Mouse (Mus musculus) liver, embryonic 15.5 days (tissue): ENCODE data around the gene Cpsf3. TPM values are rescaled to one million over a fixed set of nuclear protein-coding genes. Genes with fewer than 3 reads are reported as not detected.

ENCODE experiments used
- ATAC-seq: fragments of 200-750 bp; cut with Nextera tagmentation; 2 replicates; pipeline ENCODE4 v1.8.0; 2017; ENCODE audit warnings: moderate number of reproducible peaks, mild to moderate bottlenecking, moderate library complexity; ENCODE audit not compliant: insufficient read depth
- H3K27ac ChIP-seq: fragments of 300-500 bp; sonication (generic); replicated peaks from 2 replicates; pipeline ENCODE4 v1.5.1; 2015; ENCODE audit warnings: mild to moderate bottlenecking, inconsistent platforms
- H3K27me3 ChIP-seq: fragments of 300-500 bp; sonication (generic); 2 replicates; pipeline ENCODE4 v1.6.1; 2015; ENCODE audit warnings: mild to moderate bottlenecking, inconsistent platforms
- H3K36me3 ChIP-seq: fragments of 300-500 bp; sonication (generic); replicated peaks from 2 replicates; pipeline ENCODE4 v1.6.1; 2015; ENCODE audit warnings: moderate library complexity, mild to moderate bottlenecking, inconsistent platforms
- H3K4me1 ChIP-seq: fragments of 300-500 bp; sonication (generic); replicated peaks from 2 replicates; pipeline ENCODE4 v1.6.1; 2015; ENCODE audit warnings: inconsistent platforms
- H3K4me2 ChIP-seq: fragments of 300-500 bp; sonication (generic); 2 replicates; pipeline ENCODE4 v1.6.1; 2015; ENCODE audit warnings: moderate library complexity, mild to moderate bottlenecking, inconsistent platforms
- H3K4me3 ChIP-seq: fragments of 300-500 bp; sonication (generic); replicated peaks from 2 replicates; pipeline ENCODE4 v1.5.1; 2015; ENCODE audit warnings: mild to moderate bottlenecking, inconsistent platforms
- H3K9ac ChIP-seq: fragments of 300-500 bp; sonication (generic); 2 replicates; pipeline ENCODE4 v1.6.1; 2015; ENCODE audit warnings: moderate library complexity, mild to moderate bottlenecking, inconsistent platforms
- H3K9me3 ChIP-seq: fragments of 300-500 bp; sonication (generic); replicated peaks from 2 replicates; pipeline ENCODE4 v1.6.1; 2016; ENCODE audit warnings: inconsistent platforms
- WGBS: fragments of 180-500 bp; shearing (Covaris S2); methylation state at CpG from one replicate; pipeline ENCODE4 v1.1.7; 2015; ENCODE audit warnings: mixed read lengths; ENCODE audit not compliant: insufficient replicate concordance; 5-methylcytosine and 5-hydroxymethylcytosine counted together
- polyA plus RNA-seq: library from polyadenylated mRNA; unstranded; fragments of >200 nt; fragmentation: Nextera tagmentation; extraction: Ambion mirVana; gene quantifications from 2 replicates; pipeline ENCODE4 v1.2.1, GENCODE M21; 2015

The Cpsf3 gene
- polyA plus RNA-seq, 1 experiment from 2014 or later, result 40.5 TPM

GRCm38 (mm10) chr12:21335869-21336268, 50.7 kb downstream of the Cpsf3 start:
- 61% methylated on average over 7 of the region's 7 CpGs for WGBS
- Histone ChIP-seq H3K9me3 (no peaks in the 10 kb centered on the region), H3K4me2 (no peak overlapping the region), H3K27me3 (no peaks in the 10 kb centered on the region), H3K27ac (no peak overlapping the region), H3K4me3 (no peak overlapping the region), H3K9ac (no peak overlapping the region), H3K36me3 (peaks cover 80% of the 10 kb centered on the region), H3K4me1 (no peaks in the 10 kb centered on the region)
- ATAC-seq, result 0 out of 2 replicates have a peak, but pooled peaks have one; percentile 42

GRCm38 (mm10) chr12:21337171-21337570, 52.0 kb downstream of the Cpsf3 start:
- H3K9ac ChIP-seq, result no peak overlapping the region
- 86% methylated on average over 5 of the region's 5 CpGs for WGBS
- peaks cover 76% of the 10 kb centered on the region for H3K36me3 ChIP-seq
- no peaks in the 10 kb centered on the region for H3K4me1 ChIP-seq
- H3K4me2 ChIP-seq, result no peak overlapping the region
- H3K4me3 ChIP-seq, result no peak overlapping the region
- H3K27ac ChIP-seq, result no peak overlapping the region
- no peaks in the 10 kb centered on the region for H3K27me3 ChIP-seq
- no peaks in the 10 kb centered on the region for H3K9me3 ChIP-seq
- no peak for ATAC-seq

GRCm38 (mm10) chr12:21340674-21341073, 55.5 kb downstream of the Cpsf3 start:
- Histone ChIP-seq H3K4me2 (no peak overlapping the region), H3K27ac (no peak overlapping the region), H3K27me3 (no peaks in the 10 kb centered on the region), H3K4me3 (no peak overlapping the region), H3K4me1 (no peaks in the 10 kb centered on the region), H3K9me3 (no peaks in the 10 kb centered on the region), H3K36me3 (peaks cover 68% of the 10 kb centered on the region), H3K9ac (no peak overlapping the region)
- WGBS, result 89% methylated on average over 5 of the region's 5 CpGs
- no peak for ATAC-seq

- H3K27ac ChIP-seq, result no peak overlapping the region
- H3K4me3 ChIP-seq, result no peak overlapping the region
- 77% methylated on average over 7 of the region's 7 CpGs for WGBS
- peaks cover 51% of the 10 kb centered on the region for H3K36me3 ChIP-seq
- H3K9me3 ChIP-seq, result peaks cover 3% of the 10 kb centered on the region; the same call in 1 of the 2 replicates
- no peak for ATAC-seq
- no peaks in the 10 kb centered on the region for H3K4me1 ChIP-seq
- no peak overlapping the region for H3K9ac ChIP-seq
- no peaks in the 10 kb centered on the region for H3K27me3 ChIP-seq
- no peak overlapping the region for H3K4me2 ChIP-seq
These were observed 61.8 kb downstream of the Cpsf3 start for GRCm38 (mm10) chr12:21346972-21347371.

GRCm38 (mm10) chr12:21350113-21350876, 65.1 kb downstream of the Cpsf3 start:
- H3K4me1 ChIP-seq, result no peaks in the 10 kb centered on the region
- no peak overlapping the region for H3K4me3 ChIP-seq
- H3K9ac ChIP-seq, result no peak overlapping the region
- no peak overlapping the region for H3K4me2 ChIP-seq
- H3K36me3 ChIP-seq, result peaks cover 66% of the 10 kb centered on the region
- ATAC-seq, result no peak
- 76% methylated on average over 7 of the region's 7 CpGs for WGBS
- no peaks in the 10 kb centered on the region for H3K27me3 ChIP-seq
- no peak overlapping the region for H3K27ac ChIP-seq
- peaks cover 3% of the 10 kb centered on the region; the same call in 1 of the 2 replicates for H3K9me3 ChIP-seq

GRCm38 (mm10) chr12:21353681-21354080, 68.5 kb downstream of the Cpsf3 start:
- WGBS, result 90% methylated on average over 8 of the region's 8 CpGs
- Histone ChIP-seq H3K27me3 (no peaks in the 10 kb centered on the region), H3K4me3 (no peak overlapping the region), H3K9ac (no peak overlapping the region), H3K36me3 (peaks cover 62% of the 10 kb centered on the region), H3K9me3 (peaks cover 3% of the 10 kb centered on the region; the same call in 1 of the 2 replicates), H3K4me1 (no peaks in the 10 kb centered on the region), H3K27ac (no peak overlapping the region), H3K4me2 (no peak overlapping the region)
- no peak for ATAC-seq

GRCm38 (mm10) chr12:21362686-21363085, 77.5 kb downstream of the Cpsf3 start:
- peaks cover 16% of the 10 kb centered on the region for H3K4me1 ChIP-seq
- H3K27ac ChIP-seq, result no peak overlapping the region
- H3K9me3 ChIP-seq, result no peaks in the 10 kb centered on the region
- no peak for ATAC-seq
- H3K9ac ChIP-seq, result no peak overlapping the region
- no peak overlapping the region for H3K4me3 ChIP-seq
- 70% methylated on average over 2 of the region's 2 CpGs for WGBS
- H3K36me3 ChIP-seq, result peaks cover 22% of the 10 kb centered on the region
- no peaks in the 10 kb centered on the region for H3K27me3 ChIP-seq
- H3K4me2 ChIP-seq, result no peak overlapping the region

GRCm38 (mm10) chr12:21363195-21363594, 78.0 kb downstream of the Cpsf3 start:
- H3K36me3 ChIP-seq, result peaks cover 22% of the 10 kb centered on the region
- no peak overlapping the region for H3K4me2 ChIP-seq
- no peak overlapping the region for H3K9ac ChIP-seq
- no peaks in the 10 kb centered on the region for H3K27me3 ChIP-seq
- 86% methylated on average over 3 of the region's 3 CpGs for WGBS
- ATAC-seq, result no peak
- no peak overlapping the region for H3K27ac ChIP-seq
- peaks cover 16% of the 10 kb centered on the region for H3K4me1 ChIP-seq
- no peaks in the 10 kb centered on the region for H3K9me3 ChIP-seq
- no peak overlapping the region for H3K4me3 ChIP-seq

Other genes starting within 250 kb of the Cpsf3 start
- 19.6 and 20.3 TPM in 2 replicates for gene Itgb1bp1, start 893 bp downstream of the Cpsf3 start, polyA plus RNA-seq
- gene Iah1, start 31.0 kb downstream of the Cpsf3 start, polyA plus RNA-seq, result 39.6 and 41.8 TPM in 2 replicates
- gene Adam17, start 88.2 kb downstream of the Cpsf3 start, polyA plus RNA-seq, result 14.3 TPM in 2 replicates
- 171 and 184 TPM in 2 replicates for gene Ywhaq, start 132.2 kb downstream of the Cpsf3 start, polyA plus RNA-seq